Mouse (Mus musculus): Measurements from ENCODE around the gene Gap43.
"Not testable (repeated sequence)": the region's sequence is repeated elsewhere in the genome, so short reads cannot be mapped to it uniquely, and the experiment has no call there.

Gene Gap43

GRCm38 (mm10) chr16:42340021-42340768 lies at the start of gene Gap43:
Gap43 (minus strand) TSS chr16:42340651.
- no peak for DNase-seq (ENCODE audit: low read depth, low spot score)

GRCm38 (mm10) chr16:42381328-42381838 lies 40.9 kb upstream of the Gap43 start:
- no peak for DNase-seq (ENCODE audit: low read depth, low spot score)

GRCm38 (mm10) chr16:42380641-42381040 lies 40.2 kb upstream of the Gap43 start:
- DNase-seq (ENCODE audit: low read depth, low spot score), result no peak

GRCm38 (mm10) chr16:42370148-42370547 lies 29.7 kb upstream of the Gap43 start:
- DNase-seq (ENCODE audit: low read depth, low spot score), result no peak

DNA sequence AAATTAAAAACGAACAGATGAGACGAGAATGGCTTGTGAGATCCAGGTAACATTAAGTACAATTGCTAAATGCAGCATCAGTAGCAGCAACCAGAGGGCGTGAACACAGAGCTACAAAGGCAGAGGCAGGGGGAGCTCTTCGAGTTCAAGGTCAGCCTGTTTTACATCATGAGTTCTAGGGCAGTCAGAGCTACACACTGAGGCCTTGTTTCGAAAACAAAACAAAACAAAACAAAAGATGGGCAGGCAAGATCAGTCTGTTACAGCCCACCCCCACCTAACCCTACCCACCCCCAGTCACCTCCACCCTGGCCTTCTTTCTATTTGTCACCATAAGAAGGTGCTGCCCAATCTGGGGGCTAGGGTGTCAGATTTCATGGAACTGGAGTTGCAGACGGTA lies 28.9 kb upstream of the Gap43 start:
- DNase-seq (ENCODE audit: low read depth, low spot score), result no peak

DNA sequence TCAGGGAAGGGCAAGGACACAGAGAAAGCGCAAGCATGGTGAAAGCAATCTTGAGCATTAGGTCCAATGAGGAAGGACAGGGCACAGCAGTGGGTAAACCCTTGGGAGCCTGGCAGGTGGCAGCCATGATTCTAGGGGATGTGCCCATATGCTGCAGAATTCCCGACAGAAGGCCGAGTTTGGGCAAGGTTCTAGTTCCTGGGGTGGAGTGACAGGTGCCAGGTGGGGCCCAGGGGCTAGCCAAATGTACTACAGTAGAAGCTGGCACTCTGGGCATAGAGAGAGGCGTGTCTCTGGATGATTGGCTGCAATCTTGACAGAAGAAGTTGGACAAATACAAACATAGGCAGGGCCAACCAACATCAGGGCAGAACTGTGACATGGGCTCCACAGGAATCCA lies 19.6 kb upstream of the Gap43 start:
- no peak for DNase-seq (ENCODE audit: low read depth, low spot score)

DNA sequence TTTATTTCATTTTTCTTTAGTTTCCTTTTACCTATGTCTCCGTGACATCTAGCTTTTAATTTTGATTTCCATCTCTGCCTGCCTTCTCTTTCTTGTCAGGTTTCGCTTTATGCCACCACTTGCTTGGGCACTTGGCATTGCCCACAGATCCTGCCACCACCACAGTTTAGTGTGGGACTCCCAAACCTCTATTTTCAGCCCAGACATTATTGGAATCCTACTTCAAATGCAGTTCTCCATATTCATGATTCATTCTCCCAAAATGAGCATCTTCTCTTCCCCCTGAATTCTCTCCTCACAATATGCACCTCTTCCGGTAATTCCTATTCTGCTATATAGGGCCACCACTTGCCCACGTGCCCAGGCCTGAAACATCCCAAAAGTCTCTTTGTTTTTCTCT lies 17.6 kb upstream of the Gap43 start:
- DNase-seq (ENCODE audit: low read depth, low spot score), result no peak

GRCm38 (mm10) chr16:42350076-42350475 lies 9.6 kb upstream of the Gap43 start:
- DNase-seq (ENCODE audit: low read depth, low spot score), result no peak

GRCm38 (mm10) chr16:42340865-42341264 lies 414 bp upstream of the Gap43 start:
- DNase-seq (ENCODE audit: low read depth, low spot score), result not testable (repeated sequence)

DNA sequence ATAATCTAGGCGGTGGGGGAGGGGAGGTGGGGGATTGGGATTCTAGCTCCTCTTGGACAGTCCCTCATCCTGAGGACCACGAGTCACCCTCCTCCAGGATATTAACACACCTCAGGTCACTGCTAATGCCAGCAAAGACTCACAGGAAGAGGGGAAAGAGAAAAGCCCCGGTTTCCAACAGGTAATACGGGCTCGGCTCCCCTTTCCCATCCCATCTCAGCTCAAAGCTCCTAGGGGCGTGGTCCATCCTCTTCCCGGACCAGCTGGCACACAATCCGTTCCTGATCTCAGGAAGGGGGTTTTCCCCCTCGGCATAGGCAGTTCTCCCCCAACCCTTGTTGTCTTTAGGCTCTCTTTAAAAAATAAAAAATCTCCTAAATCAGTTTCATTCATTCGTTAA lies 939 bp downstream of the Gap43 start:
- no peak for DNase-seq (ENCODE audit: low read depth, low spot score)

DNA sequence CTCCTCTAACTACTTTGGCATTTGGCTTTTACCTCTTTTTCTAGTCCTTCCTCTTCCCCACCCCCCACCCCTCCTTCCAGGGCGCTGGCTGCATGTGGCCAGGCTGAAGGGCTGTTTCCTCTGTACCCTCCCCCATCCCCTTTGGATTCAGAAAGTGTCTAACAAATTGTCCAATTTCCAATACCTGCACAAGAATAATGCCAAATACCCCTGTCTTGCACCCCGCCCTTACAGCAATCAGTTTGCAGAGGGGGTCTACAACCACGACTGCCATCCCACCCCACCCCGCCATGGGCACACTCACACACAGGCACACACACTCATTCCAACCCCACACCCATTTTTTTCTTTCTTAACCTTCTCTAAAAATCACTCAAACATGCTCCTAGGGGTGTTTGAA lies 1.5 kb downstream of the Gap43 start:
- no peak for DNase-seq (ENCODE audit: low read depth, low spot score)

GRCm38 (mm10) chr16:42338342-42338741 lies 2.1 kb downstream of the Gap43 start:
- DNase-seq (ENCODE audit: low read depth, low spot score), result no peak

GRCm38 (mm10) chr16:42337663-42338062 lies 2.8 kb downstream of the Gap43 start:
- DNase-seq (ENCODE audit: low read depth, low spot score), result no peak

DNA sequence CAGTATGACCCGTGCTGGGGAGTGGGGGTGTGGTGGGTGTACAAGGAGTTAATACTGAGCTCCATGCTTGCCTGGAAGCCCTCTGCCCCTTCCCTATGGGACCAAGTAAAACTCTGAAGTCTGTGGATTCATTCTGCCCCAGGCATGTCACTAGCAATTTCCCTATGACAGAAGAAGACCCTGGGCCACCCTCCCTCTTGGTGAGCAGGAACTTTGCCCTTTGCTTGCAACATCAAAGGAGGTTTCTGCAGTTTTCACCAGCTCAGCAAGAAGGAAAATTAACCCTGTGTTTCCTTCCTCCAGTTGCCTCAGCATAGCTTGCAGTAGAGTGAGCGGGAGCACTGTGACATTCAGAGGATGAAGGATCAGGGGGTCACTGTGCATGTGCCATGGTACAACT lies 3.8 kb downstream of the Gap43 start:
- no peak for DNase-seq (ENCODE audit: low read depth, low spot score)

DNA sequence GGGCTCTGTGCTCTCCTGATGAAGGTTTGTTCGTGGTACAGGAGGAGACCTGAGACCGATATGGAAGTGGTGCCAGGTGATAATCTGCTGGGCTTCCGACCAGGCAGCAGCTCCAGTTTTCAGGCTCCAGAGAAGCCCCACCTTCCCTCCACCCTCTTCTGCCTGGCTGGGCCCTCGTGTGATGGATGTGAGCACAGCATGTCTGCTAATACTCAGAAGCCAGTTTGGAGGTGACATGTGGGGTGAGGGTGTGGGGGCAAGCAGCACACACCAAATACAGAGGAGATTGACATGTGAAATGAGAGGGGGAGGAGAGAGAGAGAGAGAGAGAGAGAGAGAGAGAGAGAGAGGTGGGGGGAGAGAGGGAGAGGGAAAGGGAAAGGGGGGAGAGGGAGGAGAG lies 8.1 kb downstream of the Gap43 start:
- no peak for DNase-seq (ENCODE audit: low read depth, low spot score)

DNA sequence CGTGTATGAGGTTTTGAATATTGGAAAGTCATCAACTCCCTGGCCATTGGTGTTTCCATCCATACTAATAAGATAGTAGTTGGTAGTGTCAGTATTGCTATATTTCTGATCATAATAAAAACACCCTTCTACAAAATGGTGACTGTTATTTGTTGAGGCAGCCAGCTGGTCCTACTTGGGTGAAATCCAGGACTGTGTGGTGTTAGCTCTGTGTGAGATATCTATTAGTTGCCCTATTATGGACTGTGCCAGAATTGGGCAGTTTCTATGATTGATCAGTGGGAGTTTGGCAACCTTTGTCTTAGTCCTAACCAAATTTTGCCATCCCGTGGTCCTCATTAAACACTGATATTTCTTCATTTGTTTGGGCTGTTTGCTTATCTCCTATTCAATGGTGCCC lies 14.3 kb downstream of the Gap43 start:
- DNase-seq (ENCODE audit: low read depth, low spot score), result no peak

DNA sequence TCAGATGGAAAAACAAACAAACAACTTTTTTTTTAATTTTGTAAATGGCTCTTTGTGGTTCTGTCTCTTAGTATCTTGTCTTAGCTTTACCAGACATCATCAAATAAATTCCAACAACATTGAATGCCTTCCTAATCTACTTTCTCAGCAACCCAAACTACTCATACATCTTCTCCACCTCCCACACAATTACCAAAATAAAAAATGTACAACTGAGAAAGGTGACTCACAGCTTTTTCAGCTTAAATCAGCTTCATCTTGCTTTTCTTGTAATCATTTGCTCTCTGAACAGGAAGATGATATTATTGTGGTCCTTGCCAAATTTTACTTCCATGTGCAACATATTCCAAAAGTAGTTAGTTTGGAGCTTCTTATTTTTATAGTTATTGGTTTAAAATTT lies 14.9 kb downstream of the Gap43 start:
- no peak for DNase-seq (ENCODE audit: low read depth, low spot score)

- DNase-seq (ENCODE audit: low read depth, low spot score), result no peak
Measured at GRCm38 (mm10) chr16:42319831-42320230, 20.6 kb downstream of the Gap43 start.

- DNase-seq (ENCODE audit: low read depth, low spot score), result no peak
Measured at GRCm38 (mm10) chr16:42319365-42319764, 21.1 kb downstream of the Gap43 start.

DNA sequence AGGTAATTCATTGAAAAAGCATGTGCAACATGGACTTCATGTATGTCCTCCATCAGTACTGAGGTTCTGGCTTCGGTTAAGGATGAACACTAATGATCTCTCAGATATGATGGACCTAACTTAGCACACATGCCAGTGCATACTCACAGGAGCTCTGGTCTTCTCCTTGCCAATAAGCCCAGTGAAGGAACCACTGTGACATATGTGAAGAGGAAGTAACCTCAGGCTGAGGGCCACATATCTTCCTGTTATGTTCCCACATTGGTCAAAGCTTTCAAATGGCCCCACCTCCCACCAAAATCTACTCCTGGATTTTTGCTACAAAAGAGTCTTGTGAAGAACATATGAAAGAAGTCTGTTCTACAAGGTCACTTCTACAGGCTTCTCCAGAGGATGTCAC lies 28.3 kb downstream of the Gap43 start:
- no peak for DNase-seq (ENCODE audit: low read depth, low spot score)

DNA sequence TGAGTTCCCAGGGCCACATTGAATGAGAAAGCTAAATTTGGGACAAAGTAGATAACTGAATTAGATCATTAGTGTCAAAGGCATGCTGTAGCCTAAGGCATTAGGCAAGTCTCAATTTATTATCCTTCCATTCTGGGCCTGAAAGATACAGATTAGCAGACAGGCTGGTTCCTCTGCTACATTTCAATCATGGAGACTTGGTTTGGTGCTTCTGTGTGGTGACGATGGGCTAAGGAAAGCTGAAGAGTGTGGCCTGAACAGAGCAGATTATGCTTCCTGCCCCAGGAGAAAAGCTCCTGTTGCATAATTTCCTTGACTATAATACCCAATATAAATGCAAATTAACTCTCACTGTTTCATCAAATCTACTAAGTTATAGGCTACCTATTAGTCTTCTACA lies 31.7 kb downstream of the Gap43 start:
- DNase-seq (ENCODE audit: low read depth, low spot score), result no peak

DNA sequence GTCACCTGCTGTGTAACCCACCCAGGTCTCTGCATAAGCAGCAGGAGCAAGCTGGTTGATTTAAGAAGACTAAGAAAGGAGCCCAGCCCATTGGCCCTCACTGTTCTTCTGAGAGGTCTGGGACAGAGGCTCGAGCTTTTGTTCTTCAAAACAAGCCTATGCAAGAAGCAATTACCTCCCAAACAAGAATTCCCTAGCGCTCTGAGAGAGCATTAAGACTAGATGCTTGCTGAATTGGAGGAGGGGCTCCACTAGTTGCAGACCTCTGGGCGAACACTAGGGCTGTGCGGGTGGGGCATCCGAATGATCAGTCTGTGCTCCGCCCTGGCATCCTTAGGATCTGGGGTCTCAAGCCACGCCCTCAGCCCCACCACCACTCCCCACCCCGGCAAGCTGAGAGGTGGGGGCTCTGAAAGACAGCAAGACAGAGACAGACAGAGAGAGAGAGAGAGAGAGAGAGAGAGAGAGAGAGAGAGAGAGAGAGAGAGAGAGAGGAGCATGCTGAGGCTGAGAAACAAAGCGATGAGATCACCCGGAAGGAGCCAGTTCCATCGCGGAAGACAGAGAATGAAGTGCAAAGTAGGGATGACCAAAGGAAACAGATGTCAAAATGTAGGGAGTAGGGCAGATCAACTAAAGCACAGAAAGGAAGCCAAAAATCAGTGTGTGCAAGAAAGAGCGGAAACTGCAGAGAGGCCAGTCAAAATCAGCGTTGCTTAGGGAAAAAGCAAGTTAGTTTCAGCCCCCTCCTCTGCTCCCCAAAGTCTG lies 34.3 kb downstream of the Gap43 start:
- DNase-seq (ENCODE audit: low read depth, low spot score), result no peak

GRCm38 (mm10) chr16:42303461-42303860 lies 37.0 kb downstream of the Gap43 start:
- DNase-seq (ENCODE audit: low read depth, low spot score), result no peak

Data from A20 (cell line).